Mouse (Mus musculus) c-Kit-positive CD71-positive TER-119-negative erythroid progenitor cells, embryonic 14.5 days (primary cell): ENCODE data around the gene Sgip1.

Experiments
- DNase-seq: peaks from one replicate; pipeline ENCODE4 v3.0.0-alpha.2; 2013; ENCODE audit warnings: low read depth

The Sgip1 gene

DNA sequence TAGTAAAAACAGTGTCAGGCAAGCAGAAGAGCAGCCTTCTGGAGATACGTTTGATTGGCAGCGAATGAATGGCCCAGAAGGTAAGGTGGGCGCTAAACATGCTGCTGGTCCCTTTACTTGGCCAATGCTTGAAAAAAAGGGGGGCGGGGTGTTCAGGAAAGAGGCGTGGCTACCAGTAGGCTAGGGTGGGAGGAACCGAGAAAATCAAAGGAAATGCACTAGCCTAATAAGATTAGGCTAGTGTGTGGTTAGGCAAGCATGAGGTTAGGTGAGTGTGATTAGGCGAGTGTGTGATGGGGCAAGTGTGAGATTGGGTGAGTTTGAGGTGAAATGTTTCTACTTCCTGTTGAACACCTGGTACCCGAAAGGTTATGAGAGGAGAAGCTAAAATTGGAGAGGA lies at the start of gene Sgip1:
Sgip1 (plus strand) TSS at position 11 of the 400 bp plus-strand sequence.
- no peak for DNase-seq

DNA sequence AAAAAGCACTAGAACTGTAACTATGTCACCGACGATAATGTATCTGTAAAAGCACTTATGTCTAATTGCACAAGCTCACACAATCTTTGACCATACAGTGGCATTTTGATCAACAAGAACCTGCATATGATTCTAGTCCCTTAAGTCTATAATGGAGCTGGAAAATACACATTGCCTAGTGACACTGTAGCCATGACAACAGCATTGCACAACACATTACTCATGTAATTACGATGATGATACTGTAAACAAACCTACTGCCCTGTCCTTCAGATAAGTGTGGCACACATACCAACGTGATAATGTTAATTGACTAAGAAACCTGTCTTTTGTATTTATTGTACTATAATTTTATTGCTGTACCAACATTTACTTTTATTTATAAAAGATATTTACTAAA lies 49.7 kb upstream of the Sgip1 start:
- no peak for DNase-seq

DNA sequence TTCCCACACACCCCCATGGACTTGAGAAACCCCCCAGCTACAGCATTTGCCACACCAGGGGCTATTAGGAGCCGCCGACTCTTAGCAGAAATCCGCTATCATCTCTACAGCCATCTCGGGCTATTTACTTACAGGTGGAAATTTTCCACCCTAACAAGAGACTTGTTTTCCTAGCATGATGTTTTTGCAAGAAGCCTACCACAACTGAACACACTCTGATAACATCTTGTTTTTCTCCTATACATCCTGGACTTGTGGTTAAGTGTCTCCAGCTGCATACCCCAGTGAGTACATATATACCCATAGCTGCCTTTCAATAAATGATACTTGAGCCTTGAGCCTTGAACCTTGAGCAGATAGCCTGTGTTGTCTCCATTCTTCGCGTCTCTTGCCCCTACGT lies 43.1 kb upstream of the Sgip1 start:
- DNase-seq: no peak

- no peak for DNase-seq
Observed at GRCm38 (mm10) chr4:102711731-102712130, 29.4 kb upstream of the Sgip1 start.

DNA sequence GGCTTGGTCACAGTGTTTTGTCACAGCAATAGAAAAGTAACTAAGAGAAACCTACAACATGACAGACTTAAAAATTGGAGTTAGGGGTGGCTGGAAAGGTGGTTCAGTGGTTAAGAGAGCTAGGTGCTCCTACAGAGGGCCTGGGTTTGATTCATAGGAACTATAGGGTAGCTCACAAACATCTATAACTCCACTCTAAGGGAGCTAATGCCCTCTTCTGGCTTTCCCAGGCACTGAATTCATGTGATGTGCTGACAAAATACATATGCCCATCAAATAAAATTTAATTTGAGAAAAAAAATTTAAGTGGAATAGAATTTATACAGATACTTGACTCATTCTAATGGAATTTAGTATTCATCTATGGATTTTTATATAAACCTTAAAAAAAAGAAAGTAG lies 25.6 kb upstream of the Sgip1 start:
- DNase-seq: no peak

- DNase-seq: no peak
Observed at GRCm38 (mm10) chr4:102717123-102717828, 23.8 kb upstream of the Sgip1 start.

DNA sequence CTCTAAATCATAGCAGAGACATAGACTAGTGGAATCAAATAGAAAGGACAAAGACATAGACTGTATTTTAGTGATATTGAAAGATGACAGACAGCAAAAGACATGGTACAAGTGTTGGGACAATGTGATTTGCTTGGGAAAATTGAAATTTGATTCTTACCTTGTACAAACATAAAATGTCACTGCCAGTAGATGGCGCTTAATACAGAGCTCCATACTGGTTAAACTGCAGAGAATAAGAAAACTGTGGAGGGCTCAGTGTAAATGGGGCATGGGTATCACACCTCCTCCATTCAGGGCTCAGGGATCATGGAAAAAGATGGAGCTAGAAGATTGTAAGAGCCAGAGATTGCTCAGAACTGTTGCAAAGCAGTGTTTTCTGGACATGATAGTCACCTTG lies 21.6 kb upstream of the Sgip1 start:
- no peak for DNase-seq

DNA sequence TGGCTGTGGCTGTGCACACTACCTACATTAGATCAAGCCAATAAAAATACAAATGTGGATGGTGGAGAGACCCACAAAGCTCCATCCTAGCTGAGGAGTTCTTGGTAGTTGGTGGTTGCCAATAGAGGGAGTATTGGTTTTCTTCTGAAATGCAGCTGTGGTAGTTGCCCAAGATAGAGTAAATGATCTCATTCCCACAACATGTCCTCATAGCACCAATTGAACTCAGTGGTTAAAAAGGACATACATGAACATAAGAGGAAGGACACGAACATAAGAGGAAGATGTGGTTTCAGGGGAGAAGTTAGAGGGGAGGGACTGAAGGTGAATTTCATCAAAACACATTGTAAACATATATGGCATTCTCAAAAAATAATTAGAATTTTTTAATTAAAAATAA lies 21.1 kb upstream of the Sgip1 start:
- no peak for DNase-seq

- no peak for DNase-seq
Observed at GRCm38 (mm10) chr4:102724442-102724841, 16.7 kb upstream of the Sgip1 start.

DNA sequence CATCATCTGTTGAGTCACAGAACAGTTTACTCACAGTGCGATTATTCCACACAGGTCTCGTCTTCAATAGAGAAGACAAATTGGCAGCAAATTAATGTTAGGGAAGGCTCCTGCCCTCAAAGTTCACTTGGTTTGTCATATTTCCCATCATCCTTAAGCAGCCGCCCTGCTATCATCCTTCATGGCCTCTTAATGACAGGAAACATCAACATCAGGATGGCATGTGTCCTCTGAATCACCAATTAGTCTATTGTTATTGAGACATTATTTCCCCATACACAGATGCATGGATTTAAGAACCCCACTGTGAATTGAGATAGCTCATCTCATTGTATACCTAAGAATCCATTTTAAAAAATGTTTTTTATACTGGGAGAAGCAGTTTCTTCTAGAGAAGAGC lies 10.1 kb upstream of the Sgip1 start:
- DNase-seq: no peak

GRCm38 (mm10) chr4:102734022-102734657 lies 7.0 kb upstream of the Sgip1 start:
- DNase-seq: no peak

- DNase-seq: no peak
Observed at GRCm38 (mm10) chr4:102753334-102754090, 12.4 kb downstream of the Sgip1 start.

- no peak for DNase-seq
Observed at GRCm38 (mm10) chr4:102759095-102759890, 18.2 kb downstream of the Sgip1 start.

GRCm38 (mm10) chr4:102760042-102760821 lies 19.1 kb downstream of the Sgip1 start:
- DNase-seq: no peak

DNA sequence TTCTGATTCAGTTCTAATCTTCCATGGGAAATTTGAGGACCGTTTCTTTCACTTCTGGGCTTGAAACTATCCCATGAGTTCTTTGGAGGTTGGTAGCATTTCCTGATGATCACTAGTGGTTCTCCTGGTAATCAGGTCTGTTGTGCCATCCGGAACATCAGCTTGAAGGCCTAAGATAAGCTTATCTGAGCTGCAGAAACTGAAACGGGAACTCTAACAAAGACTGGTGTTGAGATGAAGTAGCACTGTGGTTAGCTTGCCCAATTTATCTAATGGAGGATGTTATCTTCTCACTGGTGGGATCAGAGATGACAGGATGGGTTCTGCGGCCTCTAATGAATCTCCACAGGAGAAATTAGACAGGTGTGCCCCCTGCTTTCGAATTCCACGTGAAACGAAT lies 21.0 kb downstream of the Sgip1 start:
- DNase-seq: no peak

DNA sequence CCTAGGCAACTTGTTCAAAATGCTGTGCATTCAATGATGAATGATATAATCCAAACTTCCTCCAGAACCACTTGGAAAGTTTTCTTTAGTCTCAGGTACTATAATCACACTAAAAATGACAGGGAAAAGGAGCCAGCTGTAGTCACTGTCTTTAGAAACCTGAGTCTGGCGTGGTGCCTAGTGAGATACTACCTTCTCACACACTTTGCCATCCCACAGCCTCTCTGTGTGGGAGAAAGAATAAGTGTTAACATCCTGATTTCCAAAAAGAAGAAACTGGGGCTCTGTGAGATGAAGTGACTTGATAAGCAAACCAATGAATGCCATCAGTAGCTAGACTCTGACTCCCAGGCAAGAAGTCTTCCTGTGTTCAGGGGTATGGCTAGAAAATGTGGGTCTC lies 28.0 kb downstream of the Sgip1 start:
- no peak for DNase-seq

DNA sequence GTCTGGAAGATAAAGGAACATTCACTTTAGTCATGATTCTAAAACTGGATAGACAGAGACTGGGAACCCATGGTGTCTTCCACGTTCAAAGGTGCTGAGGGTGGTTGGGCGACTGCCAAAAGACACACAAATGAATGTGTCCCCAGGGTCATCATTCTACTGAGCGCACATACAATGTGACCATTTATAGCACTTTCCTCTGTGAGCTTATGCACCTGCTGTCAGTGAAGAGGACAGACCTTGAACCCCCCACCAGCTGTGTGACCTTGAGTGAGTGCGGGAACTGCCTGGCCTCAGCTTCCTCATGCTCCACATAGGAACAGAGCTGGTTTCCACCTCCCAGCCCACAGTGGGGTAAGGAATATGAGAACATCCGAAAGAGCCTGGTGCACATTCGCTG lies 28.8 kb downstream of the Sgip1 start:
- DNase-seq: no peak

GRCm38 (mm10) chr4:102771598-102772357 lies 30.7 kb downstream of the Sgip1 start:
- no peak for DNase-seq

DNA sequence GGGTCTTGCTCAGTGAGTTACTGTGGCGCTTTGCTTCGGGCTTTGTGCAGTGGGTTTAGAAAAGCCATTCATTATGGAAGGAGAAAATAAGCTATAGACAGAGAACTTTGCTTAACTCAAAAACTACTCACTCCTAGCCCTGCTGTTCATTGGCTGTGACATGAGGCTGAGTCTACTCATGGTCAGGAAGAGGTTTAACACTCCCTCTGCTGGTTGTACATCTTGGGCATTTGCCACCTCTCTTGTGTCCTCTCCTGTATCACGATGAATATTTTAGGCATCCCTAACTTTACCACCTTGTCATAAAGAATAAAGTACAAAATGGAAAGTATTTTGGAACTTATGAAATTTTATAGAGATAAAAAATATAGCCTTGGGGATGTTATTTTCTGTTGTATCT lies 32.1 kb downstream of the Sgip1 start:
- DNase-seq: no peak

- no peak for DNase-seq
Observed at GRCm38 (mm10) chr4:102773841-102774240, 32.7 kb downstream of the Sgip1 start.

DNA sequence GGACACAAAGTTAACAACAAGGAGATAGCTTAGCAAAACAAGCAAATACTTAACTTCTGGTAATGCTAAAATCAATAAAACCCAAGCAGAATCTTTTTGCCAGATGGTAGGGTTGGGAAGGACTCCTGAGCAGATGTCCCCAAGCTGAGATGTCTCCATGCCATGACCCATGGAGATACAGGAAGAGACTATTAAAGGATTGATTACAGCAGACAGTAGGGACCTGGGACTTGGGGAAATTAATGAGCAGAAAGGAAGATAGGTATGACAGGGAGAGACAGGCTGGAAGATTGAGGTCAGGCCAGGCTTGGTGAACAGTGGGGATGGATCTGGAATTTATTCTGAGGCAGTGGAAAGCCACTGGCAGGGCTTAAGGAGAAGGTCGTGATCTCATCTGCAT lies 33.5 kb downstream of the Sgip1 start:
- DNase-seq: no peak
